Mouse (Mus musculus) heart, adult 2 months (tissue): ENCODE data around the gene Plce1. TPM values are rescaled to one million over a fixed set of nuclear protein-coding genes. Genes with fewer than 3 reads are reported as not detected.

ENCODE experiments used
- DNase-seq, 2 experiments: peaks; one replicate each; pipeline ENCODE4 v3.0.0; 2021
- H3K27ac ChIP-seq: fragments of 200-600 bp; 2 replicates; pipeline ENCODE4 v1.8.1; 2022
- H3K27me3 ChIP-seq: fragments of 200-500 bp; 2 replicates; pipeline ENCODE4 v1.6.1; 2012; ENCODE audit warnings: mild to moderate bottlenecking, low read length, inconsistent platforms, mixed read lengths; ENCODE audit not compliant: control insufficient read depth, insufficient read depth
- H3K36me3 ChIP-seq: fragments of 200-500 bp; 2 replicates; pipeline ENCODE4 v1.6.1; 2012; ENCODE audit warnings: low read length, inconsistent platforms; ENCODE audit not compliant: control insufficient read depth, insufficient read depth
- H3K4me1 ChIP-seq: fragments of 200-500 bp; 2 replicates; pipeline ENCODE4 v1.6.1; 2011; ENCODE audit warnings: low read length; ENCODE audit not compliant: control insufficient read depth, insufficient read depth
- H3K4me3 ChIP-seq: fragments of 200-600 bp; 2 replicates; pipeline ENCODE4 v1.8.1; 2022
- H3K79me2 ChIP-seq: fragments of 200-500 bp; replicated peaks from 2 replicates; pipeline ENCODE4 v1.6.1; 2012; ENCODE audit warnings: mild to moderate bottlenecking, inconsistent platforms, low read length, moderate library complexity, mixed read lengths; ENCODE audit not compliant: control insufficient read depth, insufficient read depth
- H3K9ac ChIP-seq: fragments of 200-500 bp; 2 replicates; pipeline ENCODE4 v1.6.1; 2012; ENCODE audit warnings: low read depth, mild to moderate bottlenecking, control low read depth, inconsistent platforms, low read length, mixed read lengths
- CTCF ChIP-seq: fragments of 200-600 bp; IDR thresholded peaks from 2 replicates; pipeline ENCODE4 v1.8.1; 2022; ENCODE audit warnings: antibody characterized with exemption, mild to moderate bottlenecking, moderate library complexity
- EP300 ChIP-seq: fragments of 200-500 bp; IDR thresholded peaks from 2 replicates; pipeline ENCODE4 v1.6.1; 2011; ENCODE audit warnings: low read depth, low read length, control low read depth; ENCODE audit not compliant: insufficient read depth
- POLR2A ChIP-seq: fragments of 200-500 bp; IDR thresholded peaks from 2 replicates; pipeline ENCODE4 v1.6.1; 2011; ENCODE audit warnings: mild to moderate bottlenecking, low read depth, low read length, control low read depth; ENCODE audit not compliant: insufficient read depth
- WGBS: fragments of 180-500 bp; shearing (Covaris S2); methylation state at CpG from one replicate; pipeline ENCODE4 v1.1.7; 2018; 5-methylcytosine and 5-hydroxymethylcytosine counted together
- intact Hi-C: fragments of 180-260 bp; cut with DNase I; formaldehyde crosslinking; loops from one replicate; pipeline ENCODE4 v1.15.1; 2025
- polyA plus RNA-seq: library from polyadenylated mRNA; depleted of rRNA; stranded (reverse); fragments of >200 nt; gene quantifications from 2 replicates; pipeline ENCODE4 v1.2.3, GENCODE M21; 2012
- total RNA-seq, 2 experiments: library from RNA; stranded (reverse); gene quantifications; 2 replicates each; pipeline ENCODE4 v1.2.3; 2021

Gene Plce1
- total and polyA plus RNA-seq, 3 experiments, result 5.9 to 20.6 (median 18.7) TPM

- TF ChIP-seq CTCF (no peak), EP300 (no peak), POLR2A (no peak)
- intact Hi-C loops, result loop anchor here (5.0 kb wide), 1 partner anchor 139 kb away; no protein-coding TSS in a partner anchor
- Histone ChIP-seq H3K27ac (no peak overlapping the region), H3K4me3 (no peak overlapping the region), H3K9ac (no peak overlapping the region), H3K4me1 (no peaks in the 10 kb centered on the region), H3K36me3 (no peaks in the 10 kb centered on the region), H3K79me2 (no peaks in the 10 kb centered on the region), H3K27me3 (no peaks in the 10 kb centered on the region)
- WGBS, result 84% methylated on average over 6 of the region's 6 CpGs
- no peak for DNase-seq
These were observed 225.5 kb downstream of the Plce1 start for GRCm38 (mm10) chr19:38706449-38706848.

GRCm38 (mm10) chr19:38709376-38709775 lies 228.5 kb downstream of the Plce1 start:
- TF ChIP-seq EP300 (no peak), CTCF (peak; percentile 71)
- no peak overlapping the region for H3K9ac ChIP-seq
- H3K79me2 ChIP-seq, result no peaks in the 10 kb centered on the region
- H3K36me3 ChIP-seq, result no peaks in the 10 kb centered on the region
- no peak overlapping the region for H3K27ac ChIP-seq
- no peaks in the 10 kb centered on the region for H3K4me1 ChIP-seq
- no peak overlapping the region for H3K4me3 ChIP-seq
- 94% methylated on average over 2 of the region's 2 CpGs for WGBS
- no peaks in the 10 kb centered on the region for H3K27me3 ChIP-seq
- intact Hi-C loops, result loop anchor here (5.0 kb wide), 1 partner anchor 142 kb away; no protein-coding TSS in a partner anchor
- DNase-seq, result peak; percentile 15 to 51

- no peaks in the 10 kb centered on the region for H3K36me3 ChIP-seq
- WGBS, result 84% methylated on average over 4 of the region's 4 CpGs
These were observed 240.9 kb downstream of the Plce1 start for GRCm38 (mm10) chr19:38721808-38722207.

GRCm38 (mm10) chr19:38722982-38723381 lies 242.1 kb downstream of the Plce1 start:
- intact Hi-C loops, result no loop called here
- WGBS, result 86% methylated on average over 6 of the region's 6 CpGs
- Histone ChIP-seq H3K4me1 (no peaks in the 10 kb centered on the region), H3K79me2 (no peaks in the 10 kb centered on the region), H3K27me3 (no peaks in the 10 kb centered on the region), H3K27ac (peak overlapping the region; percentile 12; the same call in 1 of the 2 replicates), H3K4me3 (no peak overlapping the region), H3K9ac (no peak overlapping the region), H3K36me3 (no peaks in the 10 kb centered on the region)
- DNase-seq, result no peak
- TF ChIP-seq CTCF, result no peak
- TF ChIP-seq EP300, result no peak
- TF ChIP-seq POLR2A, result no peak

More at GRCm38 (mm10) chr19:38721808-38722207, 240.9 kb downstream of the Plce1 start:
- intact Hi-C loops, result no loop called here
- H3K4me3 ChIP-seq, result no peak overlapping the region
- no peaks in the 10 kb centered on the region for H3K4me1 ChIP-seq
- no peak for DNase-seq
- TF ChIP-seq POLR2A, result no peak
- no peak for TF ChIP-seq CTCF
- no peak for TF ChIP-seq EP300
- no peak overlapping the region for H3K27ac ChIP-seq
- no peaks in the 10 kb centered on the region for H3K79me2 ChIP-seq
- no peak overlapping the region for H3K9ac ChIP-seq
- no peaks in the 10 kb centered on the region for H3K27me3 ChIP-seq

DNA sequence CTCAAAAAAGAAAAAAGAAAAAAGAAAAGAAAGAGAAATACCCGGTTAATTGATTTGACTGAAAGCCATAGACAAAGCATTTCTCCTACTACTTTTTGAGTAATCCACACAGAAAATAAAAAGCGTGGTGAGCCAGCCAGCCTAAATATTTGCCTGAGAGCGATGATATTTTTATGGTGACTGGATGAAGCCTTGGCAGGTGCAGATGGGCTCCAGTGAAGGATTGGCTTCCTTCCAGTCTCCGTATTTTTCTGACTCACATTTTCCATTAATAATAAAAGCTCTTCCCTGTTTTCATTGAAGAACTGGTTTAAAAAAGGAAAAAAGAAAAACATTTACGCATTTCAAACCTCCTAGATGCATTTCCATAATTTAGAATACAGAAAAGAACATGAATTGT lies 243.1 kb downstream of the Plce1 start:
- H3K27ac ChIP-seq, result no peak overlapping the region; the same call in 1 of the 2 replicates
- no peak for DNase-seq
- H3K36me3 ChIP-seq, result no peaks in the 10 kb centered on the region
- no peaks in the 10 kb centered on the region for H3K4me1 ChIP-seq
- TF ChIP-seq EP300 (no peak), POLR2A (no peak), CTCF (no peak)
- H3K27me3 ChIP-seq, result no peaks in the 10 kb centered on the region
- no peak overlapping the region for H3K4me3 ChIP-seq
- H3K79me2 ChIP-seq, result no peaks in the 10 kb centered on the region
- 38% methylated on average over 5 of the region's 5 CpGs for WGBS
- H3K9ac ChIP-seq, result no peak overlapping the region
- intact Hi-C loops, result no loop called here

DNA sequence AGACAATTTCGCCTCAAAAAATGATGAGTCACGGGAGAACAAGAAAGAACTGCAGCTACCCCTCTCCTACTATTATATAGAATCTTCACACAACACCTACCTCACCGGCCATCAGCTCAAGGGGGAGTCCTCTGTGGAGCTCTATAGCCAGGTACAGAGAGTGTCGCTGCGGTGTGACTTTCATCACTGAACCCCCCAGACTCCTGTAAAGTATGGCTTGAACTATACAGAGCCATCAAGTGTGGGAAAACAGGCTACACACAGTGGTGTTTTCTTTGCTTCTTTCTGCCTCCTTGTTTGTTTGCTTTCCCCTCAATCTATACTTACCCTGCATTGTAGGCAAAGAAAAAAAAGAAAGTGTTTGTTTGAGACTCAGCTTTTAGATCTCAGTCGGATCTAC lies 247.9 kb downstream of the Plce1 start:
- intact Hi-C loops, result no loop called here
- Histone ChIP-seq H3K27me3 (no peaks in the 10 kb centered on the region), H3K4me1 (no peaks in the 10 kb centered on the region), H3K36me3 (no peaks in the 10 kb centered on the region; the same call in 1 of the 2 replicates), H3K4me3 (no peak overlapping the region), H3K9ac (no peak overlapping the region), H3K79me2 (no peaks in the 10 kb centered on the region), H3K27ac (no peak overlapping the region)
- DNase-seq, result no peak
- TF ChIP-seq POLR2A, result no peak
- no peak for TF ChIP-seq CTCF
- TF ChIP-seq EP300, result no peak
- 67% methylated on average over 6 of the region's 6 CpGs for WGBS
